Mouse (Mus musculus) heart, adult 2 months (tissue): ENCODE data around the gene Kcnq1.

ENCODE experiments used
- CTCF ChIP-seq: fragments of 200-600 bp; IDR thresholded peaks from 2 replicates; pipeline ENCODE4 v1.8.1; 2022; ENCODE audit warnings: antibody characterized with exemption, mild to moderate bottlenecking, moderate library complexity
- EP300 ChIP-seq: fragments of 200-500 bp; IDR thresholded peaks from 2 replicates; pipeline ENCODE4 v1.6.1; 2011; ENCODE audit warnings: low read depth, low read length, control low read depth; ENCODE audit not compliant: insufficient read depth
- POLR2A ChIP-seq: fragments of 200-500 bp; IDR thresholded peaks from 2 replicates; pipeline ENCODE4 v1.6.1; 2011; ENCODE audit warnings: mild to moderate bottlenecking, low read depth, low read length, control low read depth; ENCODE audit not compliant: insufficient read depth

DNA sequence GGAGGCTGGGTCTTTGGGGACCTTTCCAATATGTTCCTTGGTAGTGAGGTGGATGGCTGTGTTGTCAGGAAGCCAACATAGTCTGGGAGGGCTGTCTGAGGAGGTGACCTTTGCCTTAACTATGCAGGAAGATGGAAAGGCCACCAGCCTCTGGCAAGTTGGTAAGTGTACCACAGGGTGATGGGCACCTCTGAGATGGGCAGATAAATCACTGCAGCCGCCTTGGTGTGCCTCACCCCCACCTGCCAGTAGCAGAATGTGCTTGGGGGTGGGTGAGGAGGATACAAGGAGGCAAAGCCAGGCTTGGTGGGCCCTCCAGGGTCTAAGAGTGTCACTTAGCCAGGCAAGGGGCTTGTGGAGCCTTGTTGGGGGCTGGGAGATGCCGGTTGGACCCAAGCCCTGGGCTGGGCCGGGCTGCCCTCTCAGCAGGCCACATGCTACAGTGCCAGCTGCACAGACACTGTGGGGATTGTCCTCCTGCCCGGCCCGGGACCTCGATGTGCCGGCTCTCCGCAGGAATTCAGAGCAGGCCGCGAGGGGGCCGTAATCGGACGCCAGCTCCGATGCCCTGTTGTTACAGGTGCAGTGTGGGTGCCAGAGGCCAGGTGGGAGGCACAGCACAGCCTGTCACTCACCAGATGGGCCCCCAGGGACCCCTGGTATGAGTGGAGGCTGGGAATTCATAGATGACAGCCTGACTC is 223.1 kb downstream of the Kcnq1 start:
- TF ChIP-seq POLR2A (no peak), CTCF (no peak), EP300 (no peak)
